Mouse (Mus musculus): ENCODE results near the gene Pigr.

The Pigr gene

DNA sequence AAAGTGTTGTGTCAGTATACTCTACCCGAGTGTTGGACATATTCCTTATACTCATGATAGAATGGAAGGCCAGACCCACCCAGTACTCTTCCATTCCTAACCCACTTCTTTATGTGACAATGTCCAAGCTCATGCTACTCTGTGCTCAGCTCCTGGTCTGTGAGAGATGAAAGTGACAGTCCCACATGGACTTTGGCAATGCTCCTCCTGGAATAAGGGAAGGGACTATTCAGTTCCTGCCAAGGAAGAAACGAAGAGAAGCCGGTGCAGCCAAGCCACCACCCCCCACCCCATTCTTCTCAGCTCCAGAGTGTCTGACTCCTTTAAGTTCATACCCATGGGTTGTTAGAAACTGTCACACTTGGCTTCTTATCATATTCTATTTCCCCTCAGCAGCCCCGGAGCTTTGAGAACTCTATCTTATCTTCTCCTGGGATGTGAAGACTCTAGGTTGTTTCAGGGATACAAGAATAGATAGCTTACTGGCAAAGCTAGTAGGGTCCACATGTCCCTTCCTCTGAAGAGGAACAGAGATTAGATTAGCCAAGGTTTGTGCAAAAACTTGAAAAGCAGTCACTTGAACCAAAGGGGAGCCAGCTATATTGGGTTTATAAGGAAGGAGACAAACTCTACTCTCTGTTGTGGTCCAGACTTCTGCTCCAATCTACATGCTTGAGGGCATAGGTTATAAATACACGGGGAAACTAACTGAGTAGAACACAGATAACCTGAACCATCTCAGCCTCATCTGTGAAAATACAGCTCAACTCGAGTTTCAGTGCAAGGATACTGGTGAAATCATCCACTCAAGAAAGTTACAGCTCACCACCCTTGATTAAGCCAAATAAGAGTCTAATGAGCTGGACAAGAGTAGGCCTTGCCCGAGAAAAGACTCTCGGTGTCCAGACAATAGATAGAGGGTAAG, 3.7 kb downstream of the Pigr start:
- no peak for DNase-seq (ENCODE audit: low spot score in 2 of 2)

DNA sequence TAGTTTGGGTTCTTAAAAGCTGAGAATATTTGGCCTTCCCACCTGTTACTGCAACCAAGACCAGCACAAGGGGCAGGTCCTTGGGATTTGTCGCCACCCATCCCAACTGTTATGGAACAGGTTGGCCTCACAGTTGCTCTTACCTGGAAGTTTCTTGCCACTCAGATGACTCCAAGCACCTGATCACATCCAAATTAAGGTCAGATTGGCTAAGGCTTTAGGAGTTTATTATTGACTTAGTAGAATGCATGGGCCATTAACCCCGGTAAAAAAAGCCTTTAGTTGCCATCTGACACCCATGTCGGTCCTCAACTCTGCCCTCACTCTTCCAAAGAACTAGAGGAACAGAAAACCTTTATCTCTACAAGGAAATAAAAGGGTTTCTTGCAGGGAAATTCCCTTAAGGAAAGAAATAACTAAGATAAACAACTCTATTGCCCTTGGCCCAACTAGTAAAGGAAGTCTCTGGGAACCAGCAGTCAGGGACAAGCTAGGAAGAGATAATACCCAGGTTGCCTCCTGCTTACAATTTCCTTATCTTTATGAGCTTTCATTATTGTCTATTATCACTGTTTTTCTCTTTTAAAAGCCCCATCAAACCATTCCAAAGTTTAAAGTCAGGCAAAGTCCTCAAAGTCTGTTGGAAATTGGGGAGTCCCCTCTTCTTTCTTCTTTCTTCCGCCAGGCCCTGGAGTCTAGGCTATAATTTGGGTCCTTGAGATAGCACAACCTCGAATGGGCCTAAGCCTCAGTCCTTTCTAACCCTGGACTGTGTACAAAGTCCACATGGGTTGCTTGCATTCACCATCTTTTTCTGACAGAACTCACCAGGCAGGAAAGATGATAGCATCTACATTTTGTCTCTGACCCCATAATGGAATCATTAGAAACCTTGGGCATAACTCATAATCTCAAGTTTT, 6.0 kb downstream of the Pigr start:
- no peak for DNase-seq (ENCODE audit: low spot score in 2 of 2)

DNA sequence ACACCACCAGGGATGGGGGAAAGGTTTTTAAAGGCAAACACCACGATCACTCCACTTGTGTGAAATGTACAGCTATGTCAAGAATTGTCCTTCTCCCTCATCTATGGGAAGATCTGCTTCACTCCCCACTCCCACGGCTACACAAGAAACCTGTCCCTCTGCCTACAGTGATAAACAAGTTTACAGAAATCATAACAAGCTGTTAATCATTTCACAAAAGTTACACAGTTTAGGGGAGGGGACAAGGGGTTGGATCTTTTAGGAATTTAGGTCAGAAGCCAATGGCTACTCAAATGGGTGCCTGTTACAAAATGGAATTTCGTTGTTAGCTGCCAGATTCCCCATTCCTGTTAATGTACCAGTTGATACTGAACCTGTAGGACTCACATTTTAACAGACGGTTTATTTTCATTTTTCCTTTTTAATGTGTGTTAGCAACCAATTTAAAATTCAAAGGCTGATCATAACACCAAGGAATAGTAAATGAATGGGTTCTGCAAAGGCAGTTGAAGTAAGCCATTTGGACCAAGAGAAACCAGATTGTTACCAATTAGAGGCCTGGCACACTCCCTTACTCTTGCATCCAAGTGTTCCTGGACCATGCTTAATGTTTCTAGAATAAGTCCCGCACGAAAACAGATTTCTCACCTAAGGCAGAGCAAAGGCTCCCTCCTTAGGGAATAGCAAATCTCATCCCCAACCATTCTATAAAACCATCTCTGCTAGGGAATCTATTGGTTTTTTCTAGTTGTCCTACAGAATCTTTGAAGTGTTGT, 8.9 kb downstream of the Pigr start:
- DNase-seq (ENCODE audit: low spot score in 2 of 2), result no peak

DNA sequence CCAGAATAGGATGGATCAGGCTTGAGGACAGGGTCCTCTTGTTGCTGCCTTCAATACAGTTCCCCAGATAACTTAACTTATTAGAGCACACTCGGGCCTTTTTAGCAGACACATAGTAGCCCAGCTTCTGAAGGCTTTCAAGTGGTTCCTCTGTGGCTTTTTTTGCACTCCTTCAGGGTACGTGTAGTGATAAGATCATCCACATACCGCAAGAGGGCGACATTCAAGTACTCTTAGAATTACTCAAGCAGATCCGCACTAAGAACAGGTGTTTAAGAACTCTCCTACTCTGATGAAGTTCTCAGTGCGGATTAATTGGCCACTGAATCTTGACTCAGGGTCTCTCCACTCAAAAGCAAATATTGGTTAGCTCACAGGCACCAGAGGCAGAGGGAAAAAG, 11.8 kb downstream of the Pigr start:
- no peak for DNase-seq (ENCODE audit: low spot score in 2 of 2)

DNA sequence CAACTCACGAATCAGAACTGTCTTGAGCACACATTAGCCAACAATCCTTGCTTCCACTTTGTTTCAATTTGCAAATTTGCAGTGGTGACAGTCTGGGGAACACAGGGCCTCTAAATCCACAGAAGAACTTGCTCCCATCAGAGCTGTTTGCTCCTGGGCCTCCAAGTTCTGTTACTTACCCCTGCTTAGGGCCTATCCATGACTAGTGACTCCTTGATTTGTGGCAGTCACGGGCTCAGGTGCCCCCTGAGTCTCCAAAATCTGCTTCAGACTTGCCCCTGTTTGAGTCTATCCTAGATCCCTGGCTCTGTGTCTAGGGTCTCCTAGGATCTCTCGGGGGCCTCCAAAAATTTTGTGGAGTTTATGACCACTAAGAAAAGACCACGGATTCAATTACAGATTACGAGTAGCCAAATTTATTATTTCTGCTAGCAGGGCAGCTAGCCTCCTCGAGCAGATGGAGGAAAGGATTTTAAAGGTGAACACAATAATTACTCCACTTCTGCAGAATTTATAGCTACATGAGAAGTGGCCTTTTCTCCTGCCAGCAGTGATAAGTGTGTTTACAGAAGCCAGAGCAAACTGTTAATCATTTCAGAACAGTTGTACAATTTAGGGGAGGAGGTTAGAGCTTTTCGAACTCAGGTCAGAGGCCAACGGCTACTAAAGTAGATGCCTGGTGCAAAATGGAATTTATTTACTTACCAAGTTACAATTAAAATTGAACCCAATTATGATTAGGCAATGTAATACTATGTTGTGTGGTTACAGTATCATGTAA, 14.3 kb downstream of the Pigr start:
- DNase-seq (ENCODE audit: low spot score in 2 of 2), result no peak

DNA sequence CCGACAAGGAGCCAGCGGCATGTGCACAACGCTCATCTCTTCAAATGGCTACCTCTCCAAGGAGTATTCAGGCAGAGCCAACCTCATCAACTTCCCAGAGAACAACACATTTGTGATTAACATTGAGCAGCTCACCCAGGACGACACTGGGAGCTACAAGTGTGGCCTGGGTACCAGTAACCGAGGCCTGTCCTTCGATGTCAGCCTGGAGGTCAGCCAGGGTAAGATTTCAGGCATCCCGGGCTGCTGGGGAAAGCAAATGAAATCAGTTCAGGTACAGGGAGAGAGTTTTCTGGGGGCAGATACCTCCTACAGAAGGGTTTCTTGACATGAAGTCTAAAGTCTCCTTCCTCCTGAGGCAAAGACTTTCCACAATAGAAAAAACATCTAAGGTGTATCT, 15.1 kb downstream of the Pigr start:
- no peak for DNase-seq (ENCODE audit: low spot score in 2 of 2)

DNA sequence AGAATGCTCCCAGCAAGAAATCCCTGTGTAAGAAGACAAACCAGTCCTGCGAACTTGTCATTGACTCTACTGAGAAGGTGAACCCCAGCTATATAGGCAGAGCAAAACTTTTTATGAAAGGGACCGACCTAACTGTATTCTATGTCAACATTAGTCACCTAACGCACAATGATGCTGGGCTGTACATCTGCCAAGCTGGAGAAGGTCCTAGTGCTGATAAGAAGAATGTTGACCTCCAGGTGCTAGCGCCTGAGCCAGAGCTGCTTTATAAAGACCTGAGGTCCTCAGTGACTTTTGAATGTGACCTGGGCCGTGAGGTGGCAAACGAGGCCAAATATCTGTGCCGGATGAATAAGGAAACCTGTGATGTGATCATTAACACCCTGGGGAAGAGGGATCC, 18.0 kb downstream of the Pigr start:
- DNase-seq (ENCODE audit: low spot score in 2 of 2), result no peak

DNA sequence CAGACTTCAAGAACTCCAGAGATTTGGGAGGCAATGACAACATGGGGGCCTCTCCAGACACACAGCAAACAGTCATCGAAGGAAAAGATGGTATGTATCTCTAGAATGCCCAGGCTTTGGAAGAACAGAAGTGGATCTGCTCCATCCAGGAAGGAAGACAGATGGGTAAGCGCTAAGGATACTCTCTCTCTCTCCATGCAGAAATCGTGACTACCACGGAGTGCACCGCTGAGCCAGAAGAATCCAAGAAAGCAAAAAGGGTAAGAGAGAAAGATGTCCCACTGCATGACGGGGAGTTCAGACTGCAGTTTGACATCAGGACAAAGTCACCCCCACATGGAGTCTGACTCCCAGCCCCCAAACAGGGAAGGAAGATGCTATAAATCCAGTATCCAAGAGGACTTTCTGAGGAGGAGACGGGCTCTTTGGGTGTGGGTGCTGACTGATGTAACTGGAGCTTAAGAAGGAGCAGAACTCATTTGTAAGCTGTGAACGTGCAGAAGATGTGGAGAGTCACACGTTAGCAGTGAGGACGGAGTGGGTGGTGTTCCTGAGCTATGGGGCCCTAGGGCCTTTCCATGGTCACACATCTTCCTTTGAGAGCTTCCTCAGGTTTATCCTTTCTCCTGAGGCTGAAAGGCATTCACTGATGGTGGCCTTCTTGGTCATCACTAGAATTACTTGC, 23.2 kb downstream of the Pigr start:
- DNase-seq (ENCODE audit: low spot score in 2 of 2), result no peak

DNA sequence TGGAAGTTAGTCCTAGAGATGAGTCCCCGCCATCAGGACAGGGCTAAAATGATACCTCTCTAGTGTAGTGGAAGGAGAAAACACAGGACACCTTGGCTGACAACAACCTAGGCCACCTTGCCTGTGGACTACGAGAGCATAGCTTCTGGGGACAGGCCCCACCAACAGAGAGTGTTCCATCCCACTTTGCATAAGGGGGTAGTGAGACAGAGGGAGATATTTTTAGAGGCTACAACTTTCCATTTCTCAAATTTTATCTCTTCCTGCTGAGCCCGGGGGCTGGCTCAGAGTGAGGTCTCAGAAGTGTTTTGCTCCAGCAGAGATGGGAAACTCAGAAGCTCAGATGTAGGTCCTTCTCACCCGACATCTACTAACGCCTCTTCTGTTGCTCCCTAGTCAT, 23.9 kb downstream of the Pigr start:
- DNase-seq (ENCODE audit: low spot score in 2 of 2), result no peak

DNA sequence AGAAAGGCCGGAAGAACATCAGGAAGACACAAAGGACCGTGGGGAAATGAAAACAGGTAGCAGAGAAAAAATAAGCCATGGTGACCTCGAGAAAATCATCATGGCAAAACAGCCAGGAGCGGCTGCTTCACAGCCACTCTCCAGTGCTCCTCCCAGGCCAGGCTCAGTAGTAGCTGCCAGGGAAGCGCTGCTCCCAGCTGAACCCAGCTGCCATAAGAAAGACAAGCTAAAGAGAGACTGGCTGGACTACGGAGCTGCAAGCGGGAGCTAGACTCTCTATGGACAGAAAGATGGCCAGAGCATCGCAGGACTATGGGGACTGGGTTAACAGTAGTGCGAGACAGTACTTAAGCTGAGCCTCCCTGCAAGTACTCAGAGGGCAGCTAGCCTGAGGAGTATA, 28.3 kb downstream of the Pigr start:
- DNase-seq (ENCODE audit: low spot score in 2 of 2), result no peak

DNA sequence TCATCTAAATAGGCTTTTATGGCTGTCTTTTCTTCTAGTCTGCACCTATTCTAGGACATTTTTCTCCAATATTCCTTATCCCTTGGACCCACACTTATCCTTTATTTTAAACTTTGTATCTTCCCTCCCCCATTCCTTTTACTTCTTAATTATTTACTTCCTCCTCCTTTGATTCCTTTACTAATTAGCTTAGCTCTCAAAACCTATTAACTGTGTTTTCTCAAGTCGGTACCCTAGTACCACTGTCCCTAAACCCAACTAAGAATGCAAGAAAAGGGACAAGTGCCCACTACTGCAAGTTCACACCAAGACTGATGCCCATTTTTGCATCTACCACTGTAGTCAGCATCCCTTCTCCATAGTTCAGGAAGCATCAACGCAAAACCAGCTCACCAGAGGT, 29.2 kb downstream of the Pigr start:
- DNase-seq (ENCODE audit: low spot score in 2 of 2), result no peak

DNA sequence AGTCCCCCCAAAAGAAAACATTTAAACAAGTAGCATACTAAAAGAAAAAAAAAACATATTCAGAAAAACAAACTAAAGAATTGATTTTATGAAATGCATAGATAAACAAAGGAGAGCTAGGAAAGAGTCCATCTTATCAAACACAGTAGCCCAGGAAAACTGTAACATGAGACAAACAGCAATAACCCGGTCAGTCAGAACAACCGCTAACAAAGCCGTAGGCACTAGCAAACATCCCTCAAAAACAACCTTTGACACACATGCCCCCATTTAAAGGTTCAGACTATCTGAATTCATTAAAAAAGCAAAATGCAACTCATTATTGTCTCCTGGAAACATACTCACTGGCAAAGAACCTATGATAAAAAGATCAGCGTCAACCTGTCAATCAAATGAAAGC, 31.0 kb downstream of the Pigr start:
- DNase-seq (ENCODE audit: low spot score in 2 of 2), result no peak

DNA sequence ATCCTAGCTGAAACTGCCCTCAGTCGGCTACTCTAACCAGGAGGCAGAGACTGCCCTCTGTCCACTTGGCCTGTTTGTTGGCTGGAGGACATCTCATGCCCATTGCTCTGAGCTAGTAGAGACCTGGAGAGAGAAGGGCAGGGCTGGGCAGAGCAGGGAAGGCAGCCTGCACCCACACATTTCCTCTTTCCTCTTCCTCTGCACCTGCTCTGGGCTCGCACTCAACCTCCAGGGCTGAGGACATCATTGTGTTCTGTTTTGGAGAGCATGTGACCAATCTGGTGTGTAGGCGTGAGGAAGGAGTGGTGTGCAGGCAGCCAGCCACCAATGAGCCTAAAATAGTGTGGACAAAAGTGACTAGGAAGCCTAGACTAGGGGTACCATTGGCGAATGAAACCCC, 37.8 kb downstream of the Pigr start:
- no peak for DNase-seq (ENCODE audit: low spot score in 2 of 2)

DNA sequence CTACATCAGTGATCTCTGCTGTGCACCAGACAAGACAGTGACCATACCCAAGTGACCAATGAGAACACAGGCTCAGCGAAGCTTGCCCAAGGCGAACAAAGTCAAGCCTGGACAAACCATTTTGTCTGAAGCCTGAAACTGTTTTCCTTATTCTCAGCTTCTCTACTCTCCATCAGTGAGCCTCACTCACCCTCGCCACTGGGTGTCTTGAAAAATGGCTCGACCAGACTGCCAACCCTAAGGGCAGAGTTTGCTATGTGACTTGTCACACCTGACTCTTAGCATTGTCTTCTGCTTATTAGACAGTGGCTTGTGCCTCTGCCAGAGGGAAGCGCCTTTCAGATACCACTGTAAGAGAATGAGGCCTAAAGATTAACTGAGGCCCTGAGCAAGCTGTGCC, 38.3 kb downstream of the Pigr start:
- no peak for DNase-seq (ENCODE audit: low spot score in 2 of 2)

DNA sequence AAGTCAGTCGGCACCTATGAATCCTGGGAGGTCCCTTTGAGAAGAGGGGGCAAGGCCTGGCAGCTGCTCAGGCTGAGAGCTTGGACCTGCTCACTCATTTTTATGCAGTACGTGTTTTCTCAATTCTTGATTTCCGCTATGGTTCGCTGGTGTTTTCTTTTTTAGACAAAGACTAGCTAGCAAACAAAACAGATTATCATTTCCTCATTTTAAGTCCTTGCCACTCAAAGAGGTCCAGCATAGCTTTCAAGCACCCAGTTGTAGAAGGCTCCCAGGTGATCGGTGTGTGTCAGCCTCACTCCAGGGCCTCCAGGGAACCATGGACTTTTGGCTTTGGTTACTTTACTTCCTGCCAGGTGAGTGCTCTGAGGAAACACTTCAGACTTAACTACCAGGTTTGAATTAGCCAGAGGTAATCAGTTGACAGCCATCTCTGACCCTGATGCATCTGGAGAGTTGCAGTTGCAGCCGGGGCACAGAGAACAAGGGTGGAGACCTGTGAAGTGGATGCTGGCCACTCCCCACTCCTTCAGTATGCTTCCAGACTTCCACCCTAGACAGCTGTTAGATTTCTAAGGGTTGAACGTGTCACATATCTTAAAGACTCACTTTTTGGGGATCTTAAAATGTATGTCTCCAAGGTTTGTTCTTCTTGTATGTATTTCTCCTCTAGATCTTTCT, 39.2 kb downstream of the Pigr start, which contains the start of gene Fcmr:
Gene Fcmr (plus strand): TSS at position 129 of the 681 bp plus-strand sequence.
- DNase-seq (ENCODE audit: low spot score in 2 of 2), result no peak

DNA sequence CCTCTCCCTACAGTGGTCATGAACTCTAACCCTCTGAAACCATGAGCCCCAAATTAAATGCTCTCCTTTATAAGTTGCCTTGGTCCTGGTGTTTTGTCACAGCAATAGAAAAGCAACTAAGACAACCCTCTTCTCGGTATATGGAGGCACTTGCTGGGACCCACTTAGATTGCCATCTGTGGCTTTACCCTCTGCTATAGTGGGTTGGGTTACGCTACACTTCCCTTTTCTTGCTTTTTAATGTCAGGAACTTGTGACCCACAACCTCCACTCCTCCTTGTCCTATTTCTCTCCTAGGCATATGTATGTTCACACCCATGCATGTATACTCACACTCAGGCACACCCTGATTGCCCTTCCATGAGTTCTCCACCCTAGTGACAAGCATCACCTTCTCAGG, 46.4 kb downstream of the Pigr start:
- DNase-seq (ENCODE audit: low spot score in 2 of 2), result no peak

DNA sequence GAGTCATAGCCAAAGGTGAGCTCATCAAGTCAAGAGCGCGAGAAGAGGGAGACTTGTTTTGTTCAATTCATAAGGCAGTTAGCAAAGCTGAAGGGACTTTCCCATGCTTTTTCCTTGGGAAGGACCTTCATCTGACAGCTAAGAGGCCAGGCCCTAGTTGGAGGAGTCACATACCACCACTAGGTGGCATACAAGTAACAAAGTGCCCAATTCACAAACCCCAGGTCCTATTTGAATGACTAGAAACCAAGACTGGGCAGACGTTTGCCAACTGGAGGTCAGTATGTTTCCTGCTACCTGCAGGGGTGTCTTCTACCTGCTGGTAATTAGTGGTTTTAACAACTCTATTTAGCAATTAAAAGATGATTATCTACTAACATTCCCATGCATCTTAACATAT, 48.7 kb downstream of the Pigr start:
- DNase-seq (ENCODE audit: low spot score in 2 of 2), result peak in 1 of 2 experiments; percentile 29

DNA sequence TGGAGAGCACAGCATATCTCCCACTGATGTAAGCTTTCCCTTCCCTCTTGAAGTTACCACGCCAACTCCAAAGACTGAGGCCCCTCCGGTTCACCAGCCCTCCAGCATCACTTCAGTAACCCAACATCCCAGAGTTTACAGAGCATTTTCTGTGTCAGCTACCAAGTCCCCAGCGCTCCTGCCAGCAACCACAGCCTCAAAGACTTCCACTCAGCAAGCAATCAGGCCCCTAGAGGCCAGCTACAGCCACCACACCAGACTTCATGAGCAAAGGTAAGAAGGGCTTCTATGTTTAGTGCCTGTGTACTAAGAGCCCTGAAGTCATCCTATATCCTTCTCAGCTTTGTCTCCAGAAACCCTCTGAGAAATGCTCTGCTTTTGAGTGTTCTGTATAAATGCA, 49.4 kb downstream of the Pigr start:
- no peak for DNase-seq (ENCODE audit: low spot score in 2 of 2)

DNA sequence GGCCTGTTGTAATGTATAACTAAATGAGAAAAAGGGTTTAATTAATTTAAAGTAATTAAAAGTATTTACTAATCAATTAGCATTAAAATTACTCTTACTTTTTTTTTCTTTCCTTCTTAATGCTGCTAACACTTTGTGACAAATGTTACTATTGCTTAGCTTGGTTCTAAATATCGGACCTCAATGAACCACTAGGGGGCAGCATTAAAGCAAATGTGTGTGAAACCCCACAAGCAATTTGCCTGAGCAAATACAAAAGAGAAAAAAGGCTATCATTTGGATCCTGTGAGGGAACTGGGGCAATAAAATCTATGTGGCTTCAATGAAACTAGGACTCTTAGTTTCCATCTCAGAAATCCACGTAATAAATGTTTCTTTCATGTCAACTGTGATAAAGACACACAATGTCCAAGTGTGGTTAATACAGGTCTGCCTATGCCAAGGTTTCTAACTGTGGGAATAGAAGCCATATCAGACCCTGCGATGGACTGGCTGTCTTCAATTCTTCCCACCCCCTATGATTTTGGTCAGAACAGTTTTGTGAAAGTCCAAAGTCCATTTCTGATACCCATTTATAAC, 50.5 kb downstream of the Pigr start:
- peak in 1 of 2 experiments; percentile 52 for DNase-seq (ENCODE audit: low spot score in 2 of 2)
